Mouse (Mus musculus) testis, adult 2 months (tissue): ENCODE measurements around the gene Atg10.

Experiments used
- CTCF ChIP-seq: fragments of 200-500 bp; IDR thresholded peaks from 2 replicates; pipeline ENCODE4 v1.5.1; 2012; ENCODE audit warnings: low read depth, mild to moderate bottlenecking, inconsistent platforms, low read length, moderate library complexity; ENCODE audit not compliant: control insufficient read depth, insufficient read depth, insufficient replicate concordance
- POLR2A ChIP-seq: fragments of 200-500 bp; IDR thresholded peaks from 2 replicates; pipeline ENCODE4 v1.6.1; 2012; ENCODE audit warnings: low read depth, mild to moderate bottlenecking, inconsistent platforms, low read length, moderate library complexity; ENCODE audit not compliant: control insufficient read depth

GRCm38 (mm10) chr13:91072351-91072750 lies 151.4 kb downstream of the Atg10 start:
- TF ChIP-seq CTCF (no peak), POLR2A (no peak)
